Mouse (Mus musculus): ENCODE measurements around the gene Chrna5.

GRCm38 (mm10) chr9:55026275-55026663 is 45.6 kb downstream of the Chrna5 start, which contains the start of gene Chrna3:
- TF ChIP-seq CTCF (IDR thresholded peaks at IDR 0.05; ENCODE audit: low read depth) (no peak), EP300 (optimal IDR thresholded peaks at IDR 0.05) (no peak)

Data from stomach, postnatal 0 days (tissue).